Mouse (Mus musculus) liver, adult (tissue): ENCODE measurements around the gene Tmbim1.

Source experiments
- GATA4 ChIP-seq: IDR thresholded peaks from 2 replicates; pipeline ENCODE4 v1.6.1; 2014; ENCODE audit warnings: mild to moderate bottlenecking, low read length; ENCODE audit not compliant: insufficient replicate concordance

Tmbim1 gene

GRCm38 (mm10) chr1:74290141-74290540 is 15.3 kb downstream of the Tmbim1 start:
- no peak for TF ChIP-seq GATA4

DNA sequence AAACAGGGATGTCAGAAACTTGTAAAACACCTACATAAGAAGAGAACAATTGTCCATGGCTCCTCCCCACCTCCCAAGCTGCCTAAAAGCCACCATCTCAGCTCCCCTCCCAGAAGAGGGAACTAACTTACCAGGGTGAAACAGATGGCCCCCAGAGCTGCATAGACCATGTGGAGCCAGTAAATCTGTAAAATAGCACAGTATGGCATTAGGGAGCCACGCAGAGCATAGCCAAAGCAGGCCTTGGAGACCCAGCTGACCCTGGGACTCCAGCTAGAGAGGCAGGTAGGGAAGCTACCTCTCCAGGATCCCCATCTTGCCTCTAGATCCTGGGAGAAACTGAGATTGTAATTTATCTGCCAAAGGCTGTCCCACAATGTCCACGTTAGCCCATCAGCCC is 15.7 kb downstream of the Tmbim1 start:
- no peak for TF ChIP-seq GATA4

- TF ChIP-seq GATA4, result peak; percentile 31; the same call in 1 of the 2 replicates
Measured at GRCm38 (mm10) chr1:74289248-74289647, 16.2 kb downstream of the Tmbim1 start.

DNA sequence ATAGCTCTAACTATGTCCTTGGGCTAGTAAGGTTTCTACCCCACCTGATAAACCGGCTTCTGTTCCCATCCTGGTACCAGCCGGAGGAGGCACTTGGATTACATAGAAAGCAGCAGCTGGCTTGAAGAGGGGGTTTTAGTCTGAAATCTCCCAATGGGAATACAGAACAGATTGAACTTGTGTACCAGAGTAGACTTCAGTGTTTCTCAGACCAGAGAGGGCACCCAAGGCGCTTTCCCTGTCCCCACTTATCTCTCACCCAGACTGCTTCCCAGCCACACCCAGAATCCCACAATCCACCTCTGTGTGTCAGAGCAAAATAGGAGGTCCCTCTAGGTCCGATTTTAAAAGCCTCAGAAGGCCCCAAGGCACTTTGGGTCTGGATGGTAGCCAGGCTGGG is 17.1 kb downstream of the Tmbim1 start:
- no peak for TF ChIP-seq GATA4

DNA sequence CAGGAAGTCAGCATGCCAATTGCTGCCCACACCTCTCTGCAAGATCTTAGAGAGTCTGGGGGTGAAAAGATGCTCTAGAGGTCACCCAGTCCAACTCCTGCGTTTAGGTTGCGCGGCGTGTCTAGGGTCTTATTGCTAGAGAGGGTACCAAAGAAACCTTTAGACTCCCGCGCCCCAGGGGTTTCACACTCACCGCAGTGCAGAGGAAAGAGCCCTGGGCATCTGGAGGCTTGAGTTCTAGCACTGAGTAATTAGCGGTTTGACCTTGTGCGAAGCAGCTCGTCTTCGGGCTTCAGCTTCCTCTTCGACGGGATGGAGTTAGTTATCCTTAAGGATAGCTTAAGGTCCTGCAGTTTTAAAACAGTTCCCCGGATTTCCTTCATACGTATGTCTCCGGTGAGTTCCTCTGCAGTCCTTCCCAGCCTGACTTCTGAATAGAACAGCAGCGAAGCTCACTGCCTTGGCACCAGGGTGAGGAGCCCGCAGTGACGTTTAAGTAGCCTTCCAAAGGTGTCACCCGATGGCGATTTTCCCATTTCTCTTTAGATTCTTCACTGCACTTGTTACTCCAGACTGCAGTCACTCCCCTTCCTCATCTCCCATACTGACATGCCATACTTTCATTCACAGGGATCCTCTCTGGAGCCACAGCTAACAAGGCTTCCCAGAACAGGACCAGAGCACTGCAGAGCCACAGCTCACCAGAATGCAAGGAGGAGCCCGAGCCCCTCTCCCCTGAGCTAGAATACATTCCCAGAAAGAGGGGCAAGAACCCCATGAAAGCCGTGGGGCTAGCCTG is 20.0 kb downstream of the Tmbim1 start:
- TF ChIP-seq GATA4, result no peak

DNA sequence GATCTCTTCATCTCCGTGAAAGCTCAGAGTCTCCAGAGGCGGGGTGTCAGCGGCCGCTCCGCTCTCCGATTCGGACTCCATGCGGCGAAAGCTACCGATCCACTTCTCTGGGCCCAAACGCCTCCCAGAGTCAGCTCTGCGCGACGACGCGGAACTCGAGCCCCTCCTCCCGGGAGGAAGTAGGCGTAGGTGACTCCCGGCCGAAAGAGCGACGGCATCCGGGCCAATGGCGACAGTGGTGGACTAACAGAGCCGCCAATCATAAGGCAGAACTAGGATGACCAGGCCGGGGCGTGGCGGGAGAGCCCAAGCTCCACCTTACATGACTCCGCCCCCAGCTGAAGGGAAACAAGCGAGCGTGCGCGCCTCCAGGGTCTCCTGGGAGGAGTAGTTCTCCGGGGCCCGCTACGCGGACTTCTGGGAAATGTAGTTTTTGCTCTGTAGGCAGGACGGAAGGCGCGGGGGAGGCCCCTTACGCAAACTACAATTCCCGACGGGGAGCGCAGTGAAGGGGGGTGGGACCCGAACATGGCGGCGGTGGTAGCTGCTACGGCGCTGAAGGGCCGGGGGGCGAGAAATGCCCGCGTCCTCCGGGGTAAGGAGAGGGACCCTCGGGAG is 20.8 kb downstream of the Tmbim1 start, which contains the start of the genes Aamp and Pnkd:
Gene Aamp (minus strand): TSS at position 196 of the 618 bp plus-strand sequence.
Gene Pnkd (plus strand): TSS at position 388 of the 618 bp plus-strand sequence.
- TF ChIP-seq GATA4, result no peak; the same call in 1 of the 2 replicates

DNA sequence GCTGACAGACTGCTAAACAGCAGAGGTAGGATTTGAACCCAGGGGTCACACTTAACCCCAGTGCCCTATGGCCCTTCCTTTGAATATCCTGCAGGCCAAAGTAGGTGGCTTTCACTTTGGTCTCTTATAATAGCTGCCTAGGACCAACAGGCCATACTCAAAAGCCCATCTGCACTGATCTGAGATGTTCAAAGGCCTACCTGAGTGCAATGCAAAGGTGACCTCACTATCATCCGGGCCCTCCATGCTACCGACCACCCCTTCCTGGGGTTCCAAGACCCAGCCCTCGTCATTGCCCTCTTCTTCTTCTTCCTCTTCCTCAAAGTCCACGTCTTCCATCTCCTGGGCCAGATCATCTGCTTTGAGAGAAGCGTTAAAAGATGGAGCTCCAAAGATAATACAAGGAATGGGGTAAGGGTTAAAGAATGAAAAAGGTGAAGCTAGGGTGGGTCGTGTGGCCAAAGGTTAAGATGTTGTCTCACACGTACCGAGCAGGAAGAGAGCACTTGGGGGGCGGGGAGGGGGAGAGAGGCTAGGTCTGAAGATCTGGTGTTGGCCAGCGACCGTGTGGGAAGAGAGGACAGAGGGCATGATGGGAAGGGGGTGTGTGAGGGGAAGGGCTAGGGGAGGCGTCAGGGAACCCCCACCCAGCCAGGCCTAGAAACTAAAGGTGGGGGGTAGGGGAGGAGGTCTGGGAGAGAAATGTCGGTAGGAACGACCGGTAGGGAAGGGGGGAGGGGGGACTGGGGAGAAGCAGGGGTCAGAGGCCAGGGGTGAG is 21.5 kb downstream of the Tmbim1 start:
- no peak; the same call in 1 of the 2 replicates for TF ChIP-seq GATA4

GRCm38 (mm10) chr1:74282896-74283625 is 22.4 kb downstream of the Tmbim1 start:
- TF ChIP-seq GATA4, result no peak

GRCm38 (mm10) chr1:74281886-74282285 is 23.5 kb downstream of the Tmbim1 start:
- no peak for TF ChIP-seq GATA4

DNA sequence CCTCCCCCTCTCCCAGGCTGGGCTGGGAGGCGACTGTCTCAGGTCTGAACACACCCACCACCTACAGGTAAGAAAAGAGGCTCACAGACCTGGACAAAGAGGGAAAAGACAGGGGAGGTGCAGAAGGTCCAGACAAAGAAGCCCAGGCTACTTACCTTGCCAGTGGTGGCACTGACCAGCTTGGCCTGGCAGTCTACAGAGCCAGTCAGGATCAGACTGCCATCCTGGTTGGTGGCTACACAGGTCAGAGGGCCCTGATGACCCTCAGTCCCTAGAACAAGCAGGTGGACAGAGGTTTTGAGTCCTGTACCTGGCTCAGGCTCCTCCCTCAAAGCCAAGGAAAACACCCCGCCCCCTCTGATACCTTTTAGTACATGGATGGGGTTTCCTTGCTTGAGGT is 24.1 kb downstream of the Tmbim1 start:
- no peak for TF ChIP-seq GATA4

DNA sequence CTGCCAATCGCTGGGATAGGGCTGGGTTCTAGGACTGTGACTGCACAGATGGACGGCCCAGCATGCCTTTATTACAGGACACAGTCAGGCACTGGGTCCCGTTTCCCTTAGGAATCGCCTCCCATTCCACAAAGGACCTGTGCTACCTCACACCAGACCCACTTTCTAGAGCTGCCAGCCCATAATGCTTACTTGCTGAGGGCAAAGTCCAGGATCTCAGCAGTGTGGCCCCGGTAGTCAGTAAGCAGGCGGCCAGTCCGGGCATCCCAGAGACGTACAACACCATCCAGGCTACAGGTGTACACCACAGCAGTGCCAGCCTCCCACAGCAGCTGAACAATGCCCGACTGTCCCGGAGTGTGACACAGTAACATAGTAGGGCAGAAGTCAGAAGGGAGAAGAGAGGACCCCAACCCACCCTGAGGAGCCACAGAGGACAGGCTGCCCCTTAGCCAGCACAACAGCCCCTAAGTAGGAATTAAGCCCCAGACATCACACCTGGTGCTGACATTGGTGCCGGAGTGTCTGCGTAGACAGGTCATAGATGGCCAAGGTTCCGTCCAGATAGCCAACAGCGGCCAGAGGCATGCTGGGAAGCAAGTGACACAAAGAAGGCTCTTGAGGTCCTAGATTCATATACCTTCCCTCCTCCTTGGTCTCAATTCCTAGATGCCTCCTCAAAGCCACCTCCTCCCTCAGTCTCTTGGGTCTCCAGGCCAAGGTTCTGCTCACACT is 24.7 kb downstream of the Tmbim1 start:
- TF ChIP-seq GATA4, result no peak

DNA sequence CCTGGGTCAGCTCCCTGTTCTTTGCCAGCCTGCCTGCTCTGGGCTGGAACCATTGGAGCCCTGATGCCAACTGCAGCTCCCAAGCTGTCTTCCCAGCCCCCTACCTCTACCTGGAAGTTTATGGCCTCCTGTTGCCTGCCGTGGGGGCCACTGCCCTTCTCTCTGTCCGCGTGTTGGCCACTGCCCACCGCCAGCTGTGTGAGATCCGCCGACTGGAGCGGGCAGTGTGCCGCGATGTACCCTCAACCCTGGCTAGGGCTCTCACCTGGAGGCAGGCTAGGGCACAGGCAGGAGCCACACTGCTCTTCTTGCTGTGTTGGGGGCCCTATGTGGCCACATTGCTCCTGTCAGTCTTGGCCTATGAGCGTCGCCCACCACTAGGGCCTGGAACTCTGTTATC is 26.4 kb downstream of the Tmbim1 start:
- TF ChIP-seq GATA4, result no peak

DNA sequence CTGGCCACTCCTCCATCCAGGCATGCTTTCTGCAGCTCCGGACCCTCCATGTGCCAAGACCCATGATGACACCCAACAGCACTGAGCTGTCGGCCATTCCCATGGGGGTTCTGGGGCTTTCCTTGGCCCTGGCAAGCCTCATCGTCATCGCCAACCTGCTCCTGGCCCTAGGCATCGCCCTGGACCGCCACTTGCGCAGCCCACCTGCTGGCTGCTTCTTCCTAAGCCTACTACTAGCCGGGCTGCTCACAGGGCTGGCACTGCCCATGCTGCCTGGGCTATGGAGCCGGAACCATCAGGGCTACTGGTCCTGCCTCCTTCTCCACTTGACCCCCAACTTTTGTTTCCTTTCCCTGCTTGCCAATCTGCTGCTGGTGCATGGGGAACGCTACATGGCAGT is 26.9 kb downstream of the Tmbim1 start, which contains the start of gene Gpbar1:
Gene Gpbar1 (plus strand): TSS at position 13 of the 400 bp plus-strand sequence.
- TF ChIP-seq GATA4, result no peak

DNA sequence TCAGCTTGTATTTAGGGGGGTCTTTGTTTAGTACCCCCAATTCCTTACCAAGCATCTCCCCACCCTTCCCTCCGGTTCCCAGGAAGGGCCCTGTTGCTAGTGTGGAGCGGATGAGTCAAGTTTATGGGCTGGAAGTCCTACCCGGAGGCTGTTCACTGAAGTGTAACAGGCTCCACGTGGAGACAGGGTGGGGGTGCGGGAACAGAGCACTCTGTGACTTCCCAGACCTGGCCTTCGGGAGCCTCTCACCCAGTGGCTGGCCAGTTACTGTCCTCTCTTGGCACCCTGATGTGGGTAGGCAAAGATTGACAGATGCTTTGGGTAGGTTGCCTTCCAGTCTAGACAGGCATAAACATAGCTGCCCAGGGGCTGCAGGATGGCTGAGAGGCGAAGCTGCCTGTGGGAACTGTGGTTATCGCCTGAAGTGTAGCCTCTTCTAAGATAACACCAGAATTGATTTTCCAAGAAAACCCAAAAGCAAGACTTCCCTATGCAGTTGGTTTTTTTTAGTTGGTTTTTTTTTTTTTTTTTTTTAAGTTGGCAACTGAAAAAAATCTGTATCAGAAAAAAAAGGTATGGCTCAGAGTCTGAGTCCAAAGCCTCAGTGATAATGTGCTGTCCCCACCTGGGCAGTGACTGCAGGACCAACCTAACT is 27.4 kb downstream of the Tmbim1 start:
- TF ChIP-seq GATA4, result no peak
